Mouse (Mus musculus) liver, embryonic 14.5 days (tissue): ENCODE data around the gene Gnpda2.

Experiments used
- CTCF ChIP-seq: IDR thresholded peaks from 2 replicates; pipeline ENCODE4 v1.5.1; 2016; ENCODE audit warnings: antibody characterized with exemption, low read depth, control low read depth
- EP300 ChIP-seq: IDR thresholded peaks from 2 replicates; pipeline ENCODE4 v1.6.1; 2016; ENCODE audit warnings: antibody characterized with exemption, low read depth

- TF ChIP-seq CTCF (no peak), EP300 (no peak)
These were observed 50.5 kb downstream of the Gnpda2 start for GRCm38 (mm10) chr5:69541680-69542079.
